Mouse (Mus musculus): ENCODE measurements around the gene Abr. TPM values are rescaled to one million over a fixed set of nuclear protein-coding genes. Genes with fewer than 3 reads are reported as not detected.
A peak's percentile ranks its signal among the peaks of the same experiment; 100 is the strongest.

The Abr gene
- polyA plus RNA-seq (2015; fragmentation: Nextera tagmentation; extraction: Ambion mirVana), result 70.2 and 75.8 TPM in 2 replicates

- WGBS, result under 1% methylated on average over 31 of the region's 31 CpGs
- ATAC-seq, result peak; percentile 41
- Histone ChIP-seq H3K4me1 (peaks cover 23% of the 10 kb centered on the region), H3K36me3 (ENCODE audit: poor library complexity, severe bottlenecking) (no peaks in the 10 kb centered on the region), H3K9me3 (replicated peaks) (no peaks in the 10 kb centered on the region), H3K4me2 (peak within 1 kb of the TSS; percentile 100), H3K4me3 (peak within 1 kb of the TSS; percentile 60), H3K27ac (no peak within 1 kb of the TSS), H3K27me3 (peaks cover 66% of the 10 kb centered on the region), H3K9ac (peak within 1 kb of the TSS; percentile 68)
Observed at GRCm38 (mm10) chr11:76622152-76622565, at the start of gene Abr. Gene Abr (minus strand): TSS chr11:76622314.

GRCm38 (mm10) chr11:76667807-76668206 lies 45.7 kb upstream of the Abr start:
- peaks cover 95% of the 10 kb centered on the region for H3K27me3 ChIP-seq
- H3K9me3 ChIP-seq (replicated peaks), result no peaks in the 10 kb centered on the region
- no peak overlapping the region for H3K4me2 ChIP-seq
- no peaks in the 10 kb centered on the region for H3K36me3 ChIP-seq (ENCODE audit: poor library complexity, severe bottlenecking)
- 39% methylated on average over 4 of the region's 4 CpGs for WGBS
- ATAC-seq, result no peak
- no peak overlapping the region for H3K9ac ChIP-seq
- H3K4me1 ChIP-seq, result peaks cover 9% of the 10 kb centered on the region; the same call in 1 of the 2 replicates
- no peak overlapping the region for H3K4me3 ChIP-seq
- H3K27ac ChIP-seq, result no peak overlapping the region

GRCm38 (mm10) chr11:76666002-76666649 lies 44.0 kb upstream of the Abr start:
- WGBS, result 8% methylated on average over 35 of the region's 35 CpGs
- Histone ChIP-seq H3K4me3 (peak overlapping the region; percentile 33), H3K4me1 (peaks cover 7% of the 10 kb centered on the region; the same call in 1 of the 2 replicates), H3K27ac (no peak overlapping the region), H3K9ac (peak overlapping the region; percentile 45), H3K4me2 (peak overlapping the region; percentile 61), H3K36me3 (ENCODE audit: poor library complexity, severe bottlenecking) (no peaks in the 10 kb centered on the region), H3K27me3 (peaks cover 78% of the 10 kb centered on the region), H3K9me3 (replicated peaks) (no peaks in the 10 kb centered on the region)
- ATAC-seq, result no peak

GRCm38 (mm10) chr11:76661790-76662468 lies 39.8 kb upstream of the Abr start:
- Histone ChIP-seq H3K4me3 (no peak overlapping the region), H3K4me1 (peaks cover 6% of the 10 kb centered on the region; the same call in 1 of the 2 replicates)
- WGBS, result 68% methylated on average over 6 of the region's 7 CpGs

GRCm38 (mm10) chr11:76659138-76659930 lies 37.2 kb upstream of the Abr start:
- Histone ChIP-seq H3K36me3 (ENCODE audit: poor library complexity, severe bottlenecking) (no peaks in the 10 kb centered on the region), H3K4me3 (no peak overlapping the region)
- 78% methylated on average over 14 of the region's 14 CpGs for WGBS

More at GRCm38 (mm10) chr11:76661790-76662468, 39.8 kb upstream of the Abr start:
- no peak for ATAC-seq
- Histone ChIP-seq H3K27ac (no peak overlapping the region), H3K4me2 (no peak overlapping the region), H3K36me3 (ENCODE audit: poor library complexity, severe bottlenecking) (no peaks in the 10 kb centered on the region), H3K9me3 (replicated peaks) (no peaks in the 10 kb centered on the region), H3K27me3 (peaks cover 39% of the 10 kb centered on the region), H3K9ac (no peak overlapping the region)

GRCm38 (mm10) chr11:76657450-76657970 lies 35.4 kb upstream of the Abr start:
- Histone ChIP-seq H3K4me3 (no peak overlapping the region), H3K9ac (no peak overlapping the region), H3K27ac (no peak overlapping the region), H3K9me3 (replicated peaks) (no peaks in the 10 kb centered on the region), H3K36me3 (ENCODE audit: poor library complexity, severe bottlenecking) (no peaks in the 10 kb centered on the region), H3K27me3 (peaks cover 18% of the 10 kb centered on the region), H3K4me1 (no peaks in the 10 kb centered on the region), H3K4me2 (no peak overlapping the region)
- 29% methylated on average over 4 of the region's 4 CpGs for WGBS
- no peak for ATAC-seq

More at GRCm38 (mm10) chr11:76659138-76659930, 37.2 kb upstream of the Abr start:
- peaks cover 20% of the 10 kb centered on the region for H3K27me3 ChIP-seq
- no peaks in the 10 kb centered on the region for H3K9me3 ChIP-seq (replicated peaks)
- H3K4me1 ChIP-seq, result no peaks in the 10 kb centered on the region
- no peak overlapping the region for H3K27ac ChIP-seq
- no peak for ATAC-seq
- H3K4me2 ChIP-seq, result no peak overlapping the region
- H3K9ac ChIP-seq, result no peak overlapping the region

GRCm38 (mm10) chr11:76655106-76655505 lies 33.0 kb upstream of the Abr start:
- ATAC-seq, result no peak
- no peak overlapping the region for H3K27ac ChIP-seq
- H3K9me3 ChIP-seq (replicated peaks), result no peaks in the 10 kb centered on the region
- H3K27me3 ChIP-seq, result peaks cover 36% of the 10 kb centered on the region
- H3K4me1 ChIP-seq, result no peaks in the 10 kb centered on the region
- H3K4me3 ChIP-seq, result no peak overlapping the region
- no peaks in the 10 kb centered on the region for H3K36me3 ChIP-seq (ENCODE audit: poor library complexity, severe bottlenecking)
- 7% methylated on average over 10 of the region's 10 CpGs for WGBS
- H3K9ac ChIP-seq, result no peak overlapping the region
- no peak overlapping the region for H3K4me2 ChIP-seq

GRCm38 (mm10) chr11:76652838-76653334 lies 30.8 kb upstream of the Abr start:
- H3K27me3 ChIP-seq, result peaks cover 56% of the 10 kb centered on the region
- no peak overlapping the region for H3K9ac ChIP-seq
- no peak overlapping the region for H3K4me2 ChIP-seq
- H3K36me3 ChIP-seq (ENCODE audit: poor library complexity, severe bottlenecking), result no peaks in the 10 kb centered on the region
- H3K4me3 ChIP-seq, result no peak overlapping the region
- H3K27ac ChIP-seq, result no peak overlapping the region
- H3K4me1 ChIP-seq, result no peaks in the 10 kb centered on the region
- H3K9me3 ChIP-seq (replicated peaks), result no peaks in the 10 kb centered on the region
- ATAC-seq, result no peak
- WGBS, result 50% methylated on average over 3 of the region's 3 CpGs

GRCm38 (mm10) chr11:76650862-76651560 lies 28.9 kb upstream of the Abr start:
- Histone ChIP-seq H3K9ac (no peak overlapping the region), H3K9me3 (replicated peaks) (no peaks in the 10 kb centered on the region), H3K27me3 (peaks cover 53% of the 10 kb centered on the region), H3K4me3 (no peak overlapping the region), H3K4me2 (no peak overlapping the region), H3K4me1 (peaks cover 18% of the 10 kb centered on the region), H3K36me3 (ENCODE audit: poor library complexity, severe bottlenecking) (no peaks in the 10 kb centered on the region), H3K27ac (no peak overlapping the region)
- ATAC-seq, result no peak
- WGBS, result 55% methylated on average over 12 of the region's 14 CpGs

- H3K4me3 ChIP-seq, result peak overlapping the region; percentile 10; the same call in 1 of the 2 replicates
- peak overlapping the region; percentile 57 for H3K4me2 ChIP-seq
- 8% methylated on average over 9 of the region's 9 CpGs for WGBS
- H3K9ac ChIP-seq, result no peak overlapping the region
- H3K27me3 ChIP-seq, result peaks cover 65% of the 10 kb centered on the region
- no peaks in the 10 kb centered on the region for H3K9me3 ChIP-seq (replicated peaks)
- peak overlapping the region; percentile 75 for H3K27ac ChIP-seq
- H3K4me1 ChIP-seq, result peaks cover 39% of the 10 kb centered on the region
- peak; percentile 72 for ATAC-seq
- H3K36me3 ChIP-seq (ENCODE audit: poor library complexity, severe bottlenecking), result no peaks in the 10 kb centered on the region
Observed at GRCm38 (mm10) chr11:76647500-76647899, 25.4 kb upstream of the Abr start.

- no peaks in the 10 kb centered on the region for H3K9me3 ChIP-seq (replicated peaks)
- WGBS, result 0% methylated on average over 7 of the region's 7 CpGs
- peaks cover 39% of the 10 kb centered on the region for H3K4me1 ChIP-seq
- no peak overlapping the region for H3K9ac ChIP-seq
- H3K27ac ChIP-seq, result peak overlapping the region; percentile 75
- peak; percentile 83 for ATAC-seq
- H3K27me3 ChIP-seq, result peaks cover 66% of the 10 kb centered on the region
- H3K36me3 ChIP-seq (ENCODE audit: poor library complexity, severe bottlenecking), result no peaks in the 10 kb centered on the region
- H3K4me2 ChIP-seq, result peak overlapping the region; percentile 57
- H3K4me3 ChIP-seq, result peak overlapping the region; percentile 10; the same call in 1 of the 2 replicates
Observed at GRCm38 (mm10) chr11:76647062-76647461, 24.9 kb upstream of the Abr start.
